Mouse (Mus musculus) hindbrain, embryonic 14.5 days (tissue): ENCODE data around the gene Map3k6. TPM values are rescaled to one million over a fixed set of nuclear protein-coding genes. Genes with fewer than 3 reads are reported as not detected.

ENCODE experiments used
- ATAC-seq: fragments of 200-750 bp; cut with Nextera tagmentation; 2 replicates; pipeline ENCODE4 v1.8.0; 2017; ENCODE audit warnings: moderate number of reproducible peaks, mild to moderate bottlenecking, moderate TSS enrichment, moderate library complexity; ENCODE audit not compliant: low FRiP score
- DNase-seq: peaks from one replicate; pipeline ENCODE4 v3.0.0-alpha.2; 2015; ENCODE audit warnings: low spot score
- H3K27ac ChIP-seq: fragments of 300-500 bp; sonication (generic); 2 replicates; pipeline ENCODE4 v1.5.1; 2014; ENCODE audit warnings: mild to moderate bottlenecking, moderate library complexity
- H3K27me3 ChIP-seq: fragments of 300-500 bp; sonication (generic); 2 replicates; pipeline ENCODE4 v1.6.1; 2014; ENCODE audit warnings: mild to moderate bottlenecking, low read length, mixed read lengths; ENCODE audit not compliant: control insufficient read depth, insufficient read depth
- H3K36me3 ChIP-seq: fragments of 300-500 bp; sonication (generic); replicated peaks from 2 replicates; pipeline ENCODE4 v1.6.1; 2014; ENCODE audit not compliant: control insufficient read depth, insufficient read depth
- H3K4me1 ChIP-seq: fragments of 300-500 bp; sonication (generic); replicated peaks from 2 replicates; pipeline ENCODE4 v1.6.1; 2014; ENCODE audit warnings: antibody characterized with exemption, low read length, mixed read lengths; ENCODE audit not compliant: control insufficient read depth, insufficient read depth
- H3K4me2 ChIP-seq: fragments of 300-500 bp; sonication (generic); replicated peaks from 2 replicates; pipeline ENCODE4 v1.6.1; 2014; ENCODE audit warnings: mild to moderate bottlenecking, moderate library complexity
- H3K4me3 ChIP-seq: fragments of 300-500 bp; sonication (generic); replicated peaks from 2 replicates; pipeline ENCODE4 v1.5.1; 2014; ENCODE audit warnings: mild to moderate bottlenecking, low read length
- H3K9ac ChIP-seq: fragments of 300-500 bp; sonication (generic); 2 replicates; pipeline ENCODE4 v1.6.1; 2014
- H3K9me3 ChIP-seq: fragments of 300-500 bp; sonication (generic); 2 replicates; pipeline ENCODE4 v1.6.1; 2016; ENCODE audit warnings: low read length; ENCODE audit not compliant: control insufficient read depth
- WGBS: fragments of 180-500 bp; shearing (Covaris S2); extraction: QIAGEN DNeasy Blood & Tissue Kit; methylation state at CpG from one replicate; pipeline ENCODE4 v1.1.7; 2014; 5-methylcytosine and 5-hydroxymethylcytosine counted together
- polyA plus RNA-seq: library from polyadenylated mRNA; unstranded; fragments of >200 nt; fragmentation: Nextera tagmentation; extraction: Ambion mirVana; gene quantifications from 2 replicates; pipeline ENCODE4 v1.2.1, GENCODE M21; 2014

Map3k6 gene
- polyA plus RNA-seq, 1 experiment from 2014 or later = 1.7 TPM

DNA sequence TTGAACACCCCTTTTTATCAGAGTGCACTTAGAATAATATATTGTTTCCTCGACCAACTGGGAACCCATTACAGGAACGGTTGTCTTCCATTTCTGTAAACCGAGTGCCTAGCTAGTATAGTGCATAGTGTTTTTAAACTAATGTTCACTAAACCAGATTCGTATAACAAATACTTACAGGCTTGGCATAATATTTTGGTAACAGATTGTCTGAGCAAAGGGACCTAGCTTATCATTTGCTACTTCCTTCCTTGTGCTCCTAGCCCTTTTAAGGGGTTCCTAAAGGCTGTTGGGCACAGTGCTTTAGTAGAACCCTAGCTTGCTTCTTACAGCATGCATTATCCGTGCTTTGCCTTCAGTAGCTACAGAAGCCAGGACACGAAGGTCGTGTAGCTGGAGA is 40.9 kb downstream of the Map3k6 start:
- ATAC-seq (no peak), DNase-seq (no peak)
- H3K36me3 ChIP-seq = no peaks in the 10 kb centered on the region
- 0 out of 2 replicates have a peak overlapping the region, but pooled peaks have one; percentile 16 for H3K27ac ChIP-seq
- no peak overlapping the region for H3K4me2 ChIP-seq
- H3K9me3 ChIP-seq = no peaks in the 10 kb centered on the region
- no peak overlapping the region for H3K9ac ChIP-seq
- peaks cover 14% of the 10 kb centered on the region for H3K4me1 ChIP-seq
- no peaks in the 10 kb centered on the region for H3K27me3 ChIP-seq
- 49% methylated on average over 7 of the region's 7 CpGs for WGBS
- no peak overlapping the region for H3K4me3 ChIP-seq

- DNase-seq (no peak), ATAC-seq (no peak)
- Histone ChIP-seq H3K27ac (no peak overlapping the region), H3K4me2 (no peak overlapping the region), H3K9ac (no peak overlapping the region), H3K4me3 (no peak overlapping the region), H3K27me3 (no peaks in the 10 kb centered on the region), H3K9me3 (no peaks in the 10 kb centered on the region), H3K36me3 (no peaks in the 10 kb centered on the region), H3K4me1 (0 out of 2 replicates have a peak, but pooled peaks cover 11% of the 10 kb centered on the region)
- 25% methylated on average over 5 of the region's 5 CpGs for WGBS
These were observed 41.4 kb downstream of the Map3k6 start for GRCm38 (mm10) chr4:133281951-133282481.

DNA sequence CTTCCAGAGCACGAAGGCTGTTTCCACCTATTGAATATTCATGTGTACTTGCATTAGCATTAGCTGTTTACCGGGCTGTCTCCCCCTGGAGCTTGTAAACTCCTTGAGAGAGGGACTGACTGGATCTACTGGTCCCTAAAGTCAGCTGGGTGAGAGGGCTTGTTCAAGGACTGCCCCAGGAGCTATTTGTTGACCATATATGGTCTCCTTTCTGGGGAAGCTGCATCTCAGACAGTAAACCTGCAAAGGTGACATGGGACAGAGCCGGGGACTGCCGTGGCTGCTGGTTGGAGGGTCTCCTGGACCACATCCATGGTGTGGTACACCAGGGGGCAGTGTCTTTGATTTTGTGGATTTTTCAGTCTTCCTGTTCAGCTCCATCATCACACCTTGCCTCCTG is 42.0 kb downstream of the Map3k6 start:
- Histone ChIP-seq H3K4me3 (no peak overlapping the region), H3K9ac (no peak overlapping the region), H3K4me2 (no peak overlapping the region), H3K4me1 (0 out of 2 replicates have a peak, but pooled peaks cover 11% of the 10 kb centered on the region), H3K36me3 (no peaks in the 10 kb centered on the region), H3K27me3 (no peaks in the 10 kb centered on the region), H3K9me3 (no peaks in the 10 kb centered on the region), H3K27ac (no peak overlapping the region)
- 21% methylated on average over 4 of the region's 4 CpGs for WGBS
- DNase-seq (no peak), ATAC-seq (no peak)

DNA sequence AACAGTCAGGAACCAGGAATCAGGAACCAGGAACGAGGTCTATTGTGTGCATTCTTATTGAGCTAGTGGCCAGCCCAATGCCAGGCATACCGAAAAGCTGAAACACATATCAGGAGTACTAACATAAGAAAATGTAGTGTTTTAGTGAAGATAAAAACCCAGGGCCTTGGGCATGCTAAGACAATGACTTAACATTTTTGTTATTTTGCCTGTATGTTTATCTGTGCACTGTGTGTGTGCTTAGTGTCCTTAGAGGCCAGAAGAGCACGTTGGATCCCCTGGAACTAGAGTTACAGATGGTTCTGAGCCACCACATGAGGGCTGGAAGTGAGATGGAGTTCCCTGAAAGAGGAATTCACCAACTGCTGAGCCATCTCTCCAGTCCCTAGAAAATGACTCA is 44.7 kb downstream of the Map3k6 start:
- Histone ChIP-seq H3K36me3 (no peaks in the 10 kb centered on the region), H3K27me3 (no peaks in the 10 kb centered on the region), H3K9ac (no peak overlapping the region), H3K4me2 (no peak overlapping the region), H3K4me1 (0 out of 2 replicates have a peak, but pooled peaks cover 4% of the 10 kb centered on the region), H3K27ac (no peak overlapping the region), H3K9me3 (no peaks in the 10 kb centered on the region), H3K4me3 (no peak overlapping the region)
- DNase-seq (no peak), ATAC-seq (no peak)
- WGBS = 72% methylated on average over 3 of the region's 3 CpGs

GRCm38 (mm10) chr4:133285950-133286349 is 45.3 kb downstream of the Map3k6 start:
- ATAC-seq = no peak
- no peaks in the 10 kb centered on the region for H3K36me3 ChIP-seq
- no peaks in the 10 kb centered on the region for H3K27me3 ChIP-seq
- no peak overlapping the region for H3K9ac ChIP-seq
- no peak for DNase-seq
- H3K9me3 ChIP-seq = no peaks in the 10 kb centered on the region
- no peak overlapping the region for H3K4me2 ChIP-seq
- H3K4me1 ChIP-seq = 0 out of 2 replicates have a peak, but pooled peaks cover 4% of the 10 kb centered on the region
- no peak overlapping the region for H3K27ac ChIP-seq
- no peak overlapping the region for H3K4me3 ChIP-seq
- 84% methylated on average over 5 of the region's 5 CpGs for WGBS

- Histone ChIP-seq H3K4me3 (no peak overlapping the region), H3K9ac (no peak overlapping the region), H3K36me3 (no peaks in the 10 kb centered on the region), H3K27ac (no peak overlapping the region), H3K27me3 (no peaks in the 10 kb centered on the region), H3K4me2 (no peak overlapping the region), H3K4me1 (0 out of 2 replicates have a peak, but pooled peaks cover 4% of the 10 kb centered on the region), H3K9me3 (no peaks in the 10 kb centered on the region)
- ATAC-seq = no peak
- DNase-seq = no peak
- WGBS = 81% methylated on average over 4 of the region's 4 CpGs
These were observed 46.0 kb downstream of the Map3k6 start for GRCm38 (mm10) chr4:133286476-133287077.

DNA sequence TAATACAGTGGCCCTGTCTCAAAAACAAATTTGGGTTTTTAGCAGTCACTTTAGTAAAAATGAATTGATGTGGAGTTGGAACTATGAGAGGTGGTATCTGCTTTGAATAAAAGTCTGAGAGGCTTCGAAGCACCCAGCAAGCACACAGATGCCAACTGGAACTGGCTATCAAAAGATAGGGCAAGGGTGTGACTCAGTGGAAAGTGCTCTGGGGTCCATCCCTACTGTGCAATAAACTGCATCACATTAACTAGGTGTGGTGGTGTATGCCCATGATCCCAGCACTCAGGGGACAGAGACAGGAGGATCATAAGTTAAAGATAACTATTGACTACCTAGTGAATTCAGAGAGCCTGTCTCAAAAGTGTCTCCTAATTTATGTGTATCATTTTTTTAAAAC is 50.6 kb downstream of the Map3k6 start:
- DNase-seq (no peak), ATAC-seq (no peak)
- peaks cover 10% of the 10 kb centered on the region for H3K4me1 ChIP-seq
- H3K36me3 ChIP-seq = peaks cover 22% of the 10 kb centered on the region
- H3K9ac ChIP-seq = no peak overlapping the region
- H3K9me3 ChIP-seq = no peaks in the 10 kb centered on the region
- H3K27ac ChIP-seq = no peak overlapping the region
- H3K4me2 ChIP-seq = no peak overlapping the region
- no peak overlapping the region for H3K4me3 ChIP-seq
- H3K27me3 ChIP-seq = no peaks in the 10 kb centered on the region
- WGBS = 100% methylated on average over 1 of the region's 1 CpGs

DNA sequence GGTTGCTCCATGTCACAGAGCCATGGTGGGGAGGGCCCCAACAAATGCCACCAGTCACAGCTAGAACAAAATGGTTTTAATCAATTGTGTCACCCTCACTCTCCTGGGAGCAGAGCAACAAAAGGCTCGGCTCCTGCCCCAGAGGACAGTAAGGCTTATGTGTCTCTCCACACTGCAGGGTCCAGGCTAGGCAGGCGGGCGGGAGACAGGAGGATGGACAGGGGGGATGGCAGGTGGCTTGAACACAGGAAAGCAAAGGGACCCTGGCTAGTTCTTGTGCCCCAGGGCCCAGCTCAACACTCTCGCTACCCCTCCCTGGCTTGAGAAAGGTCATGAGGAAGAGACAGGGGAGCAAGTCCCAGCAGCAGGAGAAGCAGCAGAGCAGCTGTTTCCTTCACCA is 51.8 kb downstream of the Map3k6 start:
- no peak overlapping the region for H3K4me3 ChIP-seq
- H3K36me3 ChIP-seq = peaks cover 24% of the 10 kb centered on the region
- DNase-seq (no peak), ATAC-seq (no peak)
- no peak overlapping the region; the same call in 1 of the 2 replicates for H3K9ac ChIP-seq
- H3K27ac ChIP-seq = no peak overlapping the region
- H3K9me3 ChIP-seq = no peaks in the 10 kb centered on the region
- WGBS = 39% methylated on average over 4 of the region's 4 CpGs
- H3K4me1 ChIP-seq = peaks cover 11% of the 10 kb centered on the region
- no peak overlapping the region for H3K4me2 ChIP-seq
- H3K27me3 ChIP-seq = no peaks in the 10 kb centered on the region

- Histone ChIP-seq H3K4me3 (no peak overlapping the region), H3K4me1 (peaks cover 14% of the 10 kb centered on the region), H3K9me3 (no peaks in the 10 kb centered on the region), H3K9ac (peak overlapping the region; percentile 44), H3K36me3 (peaks cover 24% of the 10 kb centered on the region), H3K27me3 (no peaks in the 10 kb centered on the region), H3K4me2 (no peak overlapping the region), H3K27ac (no peak overlapping the region)
- ATAC-seq = 0 out of 2 replicates have a peak, but pooled peaks have one; percentile 29
- WGBS = 10% methylated on average over 24 of the region's 24 CpGs
- no peak for DNase-seq
These were observed 52.6 kb downstream of the Map3k6 start for GRCm38 (mm10) chr4:133292901-133293843.
